Mouse (Mus musculus): ENCODE measurements at regions not wholly inside any gene's neighbourhood (a gene's known extent, or its start where the extent isn't known, plus 50 kb on each side); places are given as distances from the start of the nearest gene placed in this dataset.

GRCm38 (mm10) chr2:3958711-3959110, 58.8 kb upstream of the Frmd4a start:
- no peak overlapping the region for H3K4me2 ChIP-seq (ENCODE audit: low read depth, low read length)
- H3K4me3 ChIP-seq (ENCODE audit: low read length): no peak overlapping the region
- H3K9ac ChIP-seq (ENCODE audit: low read length): no peak overlapping the region
- H3K4me1 ChIP-seq (replicated peaks; ENCODE audit: control insufficient read depth, insufficient read depth, low read length): no peaks in the 10 kb centered on the region
- 78% methylated on average over 4 of the region's 4 CpGs for WGBS
- no peaks in the 10 kb centered on the region for H3K27me3 ChIP-seq (ENCODE audit: control insufficient read depth, insufficient read depth, low read depth, low read length)
- no peaks in the 10 kb centered on the region for H3K9me3 ChIP-seq (ENCODE audit: control insufficient read depth, low read length)
- no peak for ATAC-seq (ENCODE audit: low read depth)
- H3K27ac ChIP-seq (ENCODE audit: low read length): no peak overlapping the region
- H3K36me3 ChIP-seq (ENCODE audit: control insufficient read depth, insufficient read depth, low read length): no peaks in the 10 kb centered on the region

- no peaks in the 10 kb centered on the region for H3K4me1 ChIP-seq (replicated peaks; ENCODE audit: control insufficient read depth, insufficient read depth, low read length)
- H3K27me3 ChIP-seq (ENCODE audit: control insufficient read depth, insufficient read depth, low read depth, low read length): no peaks in the 10 kb centered on the region
- no peak overlapping the region for H3K4me3 ChIP-seq (ENCODE audit: low read length)
- H3K9ac ChIP-seq (ENCODE audit: low read length): no peak overlapping the region
- no peaks in the 10 kb centered on the region for H3K9me3 ChIP-seq (ENCODE audit: control insufficient read depth, low read length)
- no peak overlapping the region for H3K27ac ChIP-seq (ENCODE audit: low read length)
- 67% methylated on average over 1 of the region's 1 CpGs for WGBS
- H3K4me2 ChIP-seq (ENCODE audit: low read depth, low read length): no peak overlapping the region
- H3K36me3 ChIP-seq (ENCODE audit: control insufficient read depth, insufficient read depth, low read length): no peaks in the 10 kb centered on the region
- no peak for ATAC-seq (ENCODE audit: low read depth)
Measured at GRCm38 (mm10) chr2:3959181-3959580, 58.3 kb upstream of the Frmd4a start.

- no peaks in the 10 kb centered on the region for H3K4me1 ChIP-seq (replicated peaks; ENCODE audit: control insufficient read depth, insufficient read depth, low read length)
- no peak overlapping the region for H3K4me3 ChIP-seq (ENCODE audit: low read length)
- ATAC-seq (ENCODE audit: low read depth): no peak
- no peaks in the 10 kb centered on the region for H3K36me3 ChIP-seq (ENCODE audit: control insufficient read depth, insufficient read depth, low read length)
- no peak overlapping the region for H3K27ac ChIP-seq (ENCODE audit: low read length)
- no peak overlapping the region for H3K4me2 ChIP-seq (ENCODE audit: low read depth, low read length)
- 71% methylated on average over 5 of the region's 5 CpGs for WGBS
- no peak overlapping the region for H3K9ac ChIP-seq (ENCODE audit: low read length)
- no peaks in the 10 kb centered on the region for H3K9me3 ChIP-seq (ENCODE audit: control insufficient read depth, low read length)
- H3K27me3 ChIP-seq (ENCODE audit: control insufficient read depth, insufficient read depth, low read depth, low read length): no peaks in the 10 kb centered on the region
Measured at GRCm38 (mm10) chr2:3960213-3960612, 57.3 kb upstream of the Frmd4a start.

GRCm38 (mm10) chr2:3964351-3964750, 53.2 kb upstream of the Frmd4a start:
- Histone ChIP-seq H3K4me3 (ENCODE audit: low read length) (no peak overlapping the region), H3K36me3 (ENCODE audit: control insufficient read depth, insufficient read depth, low read length) (no peaks in the 10 kb centered on the region), H3K27ac (ENCODE audit: low read length) (no peak overlapping the region), H3K27me3 (ENCODE audit: control insufficient read depth, insufficient read depth, low read depth, low read length) (no peaks in the 10 kb centered on the region), H3K4me2 (ENCODE audit: low read depth, low read length) (no peak overlapping the region), H3K4me1 (replicated peaks; ENCODE audit: control insufficient read depth, insufficient read depth, low read length) (no peaks in the 10 kb centered on the region), H3K9me3 (ENCODE audit: control insufficient read depth, low read length) (no peaks in the 10 kb centered on the region), H3K9ac (ENCODE audit: low read length) (no peak overlapping the region)
- 88% methylated on average over 4 of the region's 4 CpGs for WGBS
- ATAC-seq (ENCODE audit: low read depth): peak; percentile 100
